Mouse (Mus musculus) stomach, embryonic 16.5 days (tissue): Measurements from ENCODE around the gene Cyth4. TPM values are rescaled to one million over a fixed set of nuclear protein-coding genes. Genes with fewer than 3 reads are reported as not detected.

Experiments
- ATAC-seq: fragments of 200-750 bp; cut with Nextera tagmentation; 2 replicates; pipeline ENCODE4 v1.8.0; 2017; ENCODE audit warnings: moderate number of reproducible peaks, moderate TSS enrichment; ENCODE audit not compliant: insufficient read depth, low FRiP score
- H3K27ac ChIP-seq: fragments of 300-500 bp; sonication (generic); 2 replicates; pipeline ENCODE4 v1.5.1; 2014; ENCODE audit warnings: low read length
- H3K27me3 ChIP-seq: fragments of 300-500 bp; sonication (generic); 2 replicates; pipeline ENCODE4 v1.6.1; 2014; ENCODE audit warnings: low read length, control low read depth, mixed read lengths; ENCODE audit not compliant: control insufficient read depth, insufficient read depth
- H3K36me3 ChIP-seq: fragments of 300-500 bp; sonication (generic); 2 replicates; pipeline ENCODE4 v1.6.1; 2014; ENCODE audit warnings: low read length; ENCODE audit not compliant: control insufficient read depth, insufficient read depth
- H3K4me1 ChIP-seq: fragments of 300-500 bp; sonication (generic); 2 replicates; pipeline ENCODE4 v1.6.1; 2014; ENCODE audit warnings: low read length, control low read depth, mixed read lengths; ENCODE audit not compliant: control insufficient read depth, insufficient read depth
- H3K4me2 ChIP-seq: fragments of 300-500 bp; sonication (generic); 2 replicates; pipeline ENCODE4 v1.6.1; 2014; ENCODE audit warnings: low read depth, low read length, mixed read lengths
- H3K4me3 ChIP-seq: fragments of 300-500 bp; sonication (generic); replicated peaks from 2 replicates; pipeline ENCODE4 v1.5.1; 2014; ENCODE audit warnings: mild to moderate bottlenecking, low read length
- H3K9ac ChIP-seq: fragments of 300-500 bp; sonication (generic); 2 replicates; pipeline ENCODE4 v1.6.1; 2014; ENCODE audit warnings: low read length
- H3K9me3 ChIP-seq: fragments of 300-500 bp; sonication (generic); replicated peaks from 2 replicates; pipeline ENCODE4 v1.6.1; 2016; ENCODE audit warnings: low read length, control low read depth; ENCODE audit not compliant: control insufficient read depth
- WGBS: fragments of 180-500 bp; shearing (Covaris S2); extraction: QIAGEN DNeasy Blood & Tissue Kit; methylation state at CpG from one replicate; pipeline ENCODE4 v1.1.7; 2014; 5-methylcytosine and 5-hydroxymethylcytosine counted together
- polyA plus RNA-seq: library from polyadenylated mRNA; unstranded; fragments of >200 nt; fragmentation: Nextera tagmentation; extraction: Ambion mirVana; gene quantifications from 2 replicates; pipeline ENCODE4 v1.2.1, GENCODE M21; 2015

Cyth4 gene
- polyA plus RNA-seq, 1 experiment from 2014 or later: 12.9 TPM

GRCm38 (mm10) chr15:78644606-78645005 lies 47.8 kb downstream of the Cyth4 start:
- Histone ChIP-seq H3K4me1 (no peaks in the 10 kb centered on the region), H3K27me3 (no peaks in the 10 kb centered on the region), H3K4me3 (no peak overlapping the region), H3K9me3 (no peaks in the 10 kb centered on the region), H3K36me3 (no peaks in the 10 kb centered on the region), H3K4me2 (no peak overlapping the region), H3K9ac (no peak overlapping the region), H3K27ac (no peak overlapping the region)
- 57% methylated on average over 8 of the region's 8 CpGs for WGBS
- ATAC-seq: no peak

GRCm38 (mm10) chr15:78647746-78648145 lies 50.9 kb downstream of the Cyth4 start:
- no peaks in the 10 kb centered on the region for H3K4me1 ChIP-seq
- H3K9ac ChIP-seq: no peak overlapping the region
- H3K4me2 ChIP-seq: no peak overlapping the region
- H3K9me3 ChIP-seq: no peaks in the 10 kb centered on the region
- 71% methylated on average over 4 of the region's 4 CpGs for WGBS
- H3K27ac ChIP-seq: no peak overlapping the region
- H3K36me3 ChIP-seq: no peaks in the 10 kb centered on the region
- no peak overlapping the region for H3K4me3 ChIP-seq
- no peak for ATAC-seq
- H3K27me3 ChIP-seq: no peaks in the 10 kb centered on the region

GRCm38 (mm10) chr15:78651169-78651568 lies 54.3 kb downstream of the Cyth4 start:
- WGBS: 45% methylated on average over 4 of the region's 4 CpGs
- Histone ChIP-seq H3K4me1 (no peaks in the 10 kb centered on the region), H3K4me3 (no peak overlapping the region), H3K9ac (no peak overlapping the region), H3K27ac (no peak overlapping the region), H3K4me2 (no peak overlapping the region), H3K27me3 (no peaks in the 10 kb centered on the region), H3K36me3 (no peaks in the 10 kb centered on the region), H3K9me3 (no peaks in the 10 kb centered on the region)
- ATAC-seq: no peak

GRCm38 (mm10) chr15:78664268-78664667 lies 67.4 kb downstream of the Cyth4 start:
- no peak overlapping the region for H3K4me2 ChIP-seq
- H3K27ac ChIP-seq: no peak overlapping the region
- WGBS: 58% methylated on average over 5 of the region's 5 CpGs
- ATAC-seq: peak; percentile 38; the same call in 1 of the 2 replicates
- H3K4me1 ChIP-seq: 0 out of 2 replicates have a peak, but pooled peaks cover 1% of the 10 kb centered on the region
- H3K27me3 ChIP-seq: no peaks in the 10 kb centered on the region; the same call in 1 of the 2 replicates
- H3K36me3 ChIP-seq: no peaks in the 10 kb centered on the region
- H3K4me3 ChIP-seq: no peak overlapping the region
- no peaks in the 10 kb centered on the region for H3K9me3 ChIP-seq
- H3K9ac ChIP-seq: no peak overlapping the region

GRCm38 (mm10) chr15:78669221-78669871 lies 72.5 kb downstream of the Cyth4 start:
- WGBS: 41% methylated on average over 10 of the region's 10 CpGs
- no peak for ATAC-seq
- Histone ChIP-seq H3K9ac (no peak overlapping the region), H3K36me3 (no peaks in the 10 kb centered on the region), H3K4me3 (no peak overlapping the region), H3K9me3 (no peaks in the 10 kb centered on the region), H3K4me1 (0 out of 2 replicates have a peak, but pooled peaks cover 5% of the 10 kb centered on the region), H3K27ac (no peak overlapping the region), H3K4me2 (no peak overlapping the region), H3K27me3 (peaks cover 40% of the 10 kb centered on the region)

GRCm38 (mm10) chr15:78670341-78670740 lies 73.5 kb downstream of the Cyth4 start:
- Histone ChIP-seq H3K36me3 (no peaks in the 10 kb centered on the region), H3K4me3 (no peak overlapping the region)
- no peak for ATAC-seq

More at GRCm38 (mm10) chr15:78670341-78670740, 73.5 kb downstream of the Cyth4 start:
- no peaks in the 10 kb centered on the region for H3K9me3 ChIP-seq
- H3K27me3 ChIP-seq: peaks cover 42% of the 10 kb centered on the region
- no peak overlapping the region for H3K4me2 ChIP-seq
- H3K4me1 ChIP-seq: 0 out of 2 replicates have a peak, but pooled peaks cover 5% of the 10 kb centered on the region
- WGBS: 37% methylated on average over 5 of the region's 5 CpGs
- H3K9ac ChIP-seq: no peak overlapping the region
- no peak overlapping the region for H3K27ac ChIP-seq

Other genes with a start within 250 kb of the Cyth4 start
- gene Tex33, start 201.1 kb upstream of the Cyth4 start, polyA plus RNA-seq: not detected in 2 replicates
- gene Tst, start 191.1 kb upstream of the Cyth4 start, polyA plus RNA-seq: 123 and 146 TPM in 2 replicates
- 6.8 TPM in 2 replicates for gene Mpst, start 190.6 kb upstream of the Cyth4 start, polyA plus RNA-seq
- 28.1 and 32.0 TPM in 2 replicates for gene Kctd17, start 168.5 kb upstream of the Cyth4 start, polyA plus RNA-seq
- 1.8 TPM in 2 replicates for gene Tmprss6, start 128.4 kb upstream of the Cyth4 start, polyA plus RNA-seq
- 0.75 and 0.92 TPM in 2 replicates for gene Il2rb, start 101.8 kb upstream of the Cyth4 start, polyA plus RNA-seq
- gene C1qtnf6, start 65.6 kb upstream of the Cyth4 start, polyA plus RNA-seq: 31.3 and 35.6 TPM in 2 replicates
- 0.12 and 0.39 TPM in 2 replicates for gene Sstr3, start 52.4 kb upstream of the Cyth4 start, polyA plus RNA-seq
- gene Rac2, start 24.3 kb upstream of the Cyth4 start, polyA plus RNA-seq: 21.1 and 26.2 TPM in 2 replicates
- gene Elfn2, start 121.7 kb downstream of the Cyth4 start, polyA plus RNA-seq: 0.07 and 0.17 TPM in 2 replicates
- gene Mfng, start 176.4 kb downstream of the Cyth4 start, polyA plus RNA-seq: 18.5 and 18.7 TPM in 2 replicates
- gene Card10, start 206.0 kb downstream of the Cyth4 start, polyA plus RNA-seq: 4.0 and 4.4 TPM in 2 replicates
- 47.9 and 52.2 TPM in 2 replicates for gene Cdc42ep1, start 245.6 kb downstream of the Cyth4 start, polyA plus RNA-seq